Mouse (Mus musculus): Measurements from ENCODE around the gene Slamf6. TPM values are rescaled to one million over a fixed set of nuclear protein-coding genes. Genes with fewer than 3 reads are reported as not detected.

The Slamf6 gene
- polyA plus RNA-seq, 1 experiment from 2014 or later, result 0.36 TPM

DNA sequence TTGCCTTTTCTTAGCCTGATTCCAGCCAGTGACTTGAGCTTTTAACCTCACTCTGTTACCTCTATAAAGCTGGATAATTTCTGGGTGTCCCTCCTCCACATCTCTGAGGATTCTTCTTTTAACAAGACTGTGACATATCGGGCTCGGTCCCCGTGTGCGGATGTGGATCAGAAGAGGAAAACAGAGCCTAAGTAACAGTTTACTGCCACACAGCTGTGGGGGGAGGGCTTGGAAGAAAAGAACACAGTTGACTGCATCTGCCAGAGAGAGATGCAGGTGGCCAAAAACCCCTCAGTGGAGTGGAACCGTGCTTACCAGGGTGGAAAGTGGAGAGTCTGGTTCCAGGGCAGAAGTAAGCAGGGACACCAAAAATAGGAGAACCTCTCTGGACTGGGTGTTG, 1.9 kb downstream of the Slamf6 start:
- ATAC-seq (replicated peaks; ENCODE audit: low FRiP score, low read depth) (no peak; the same call in 1 of the 2 replicates), DNase-seq (ENCODE audit: low spot score) (peak; percentile 19)
- 43% methylated on average over 5 of the region's 5 CpGs for WGBS
- H3K27me3 ChIP-seq (ENCODE audit: insufficient read depth, low read length), result no peaks in the 10 kb centered on the region
- no peaks in the 10 kb centered on the region for H3K9me3 ChIP-seq (replicated peaks; ENCODE audit: low read length)
- H3K4me1 ChIP-seq (replicated peaks; ENCODE audit: insufficient read depth, low read length), result no peaks in the 10 kb centered on the region
- H3K4me2 ChIP-seq (ENCODE audit: low read length), result no peak overlapping the region
- H3K9ac ChIP-seq (ENCODE audit: low read depth, low read length), result no peak overlapping the region
- no peak overlapping the region for H3K27ac ChIP-seq
- no peak for TF ChIP-seq CTCF (IDR thresholded peaks at IDR 0.05; ENCODE audit: low read depth)
- H3K4me3 ChIP-seq (replicated peaks; ENCODE audit: low read depth, low read length), result no peak overlapping the region
- H3K36me3 ChIP-seq (ENCODE audit: insufficient read depth, low read length), result no peaks in the 10 kb centered on the region

DNA sequence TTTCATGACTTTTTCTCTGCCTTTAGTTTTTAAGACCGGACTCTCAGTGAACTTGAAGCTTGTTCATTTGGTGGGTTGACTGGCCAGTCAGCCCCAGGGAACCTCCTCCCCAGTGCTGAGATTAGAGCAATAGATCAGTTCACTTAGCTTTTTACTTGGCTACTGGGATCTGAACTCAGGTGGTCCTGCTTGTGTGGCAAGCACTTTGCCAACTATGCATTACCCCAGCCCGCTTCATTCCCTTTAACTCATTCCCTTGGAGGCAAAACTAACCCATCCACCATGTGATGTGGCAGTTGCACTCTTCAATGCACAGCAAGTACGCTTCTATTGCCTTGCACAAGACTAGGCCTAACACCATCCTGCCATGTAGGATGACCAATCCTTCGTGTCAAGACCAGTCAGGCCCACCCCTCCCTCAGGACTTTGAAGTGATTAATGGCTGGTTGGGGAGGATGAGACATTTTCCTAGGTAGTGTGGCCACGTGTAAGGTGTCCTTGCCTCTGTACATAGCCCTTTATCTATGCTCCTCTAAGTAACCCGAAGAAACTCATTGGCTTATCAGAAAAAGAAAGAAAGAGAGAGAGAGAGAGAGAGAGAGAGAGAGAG, 2.7 kb downstream of the Slamf6 start:
- Histone ChIP-seq H3K36me3 (ENCODE audit: insufficient read depth, low read length) (no peaks in the 10 kb centered on the region), H3K9me3 (replicated peaks; ENCODE audit: low read length) (no peaks in the 10 kb centered on the region), H3K4me2 (ENCODE audit: low read length) (no peak overlapping the region), H3K27me3 (ENCODE audit: insufficient read depth, low read length) (no peaks in the 10 kb centered on the region), H3K9ac (ENCODE audit: low read depth, low read length) (no peak overlapping the region), H3K4me3 (replicated peaks; ENCODE audit: low read depth, low read length) (no peak overlapping the region), H3K27ac (no peak overlapping the region), H3K4me1 (replicated peaks; ENCODE audit: insufficient read depth, low read length) (no peaks in the 10 kb centered on the region)
- no peak for DNase-seq (ENCODE audit: low spot score)
- TF ChIP-seq CTCF (IDR thresholded peaks at IDR 0.05; ENCODE audit: low read depth), result no peak
- ATAC-seq (replicated peaks; ENCODE audit: low FRiP score, low read depth), result no peak
- WGBS, result 74% methylated on average over 6 of the region's 6 CpGs

DNA sequence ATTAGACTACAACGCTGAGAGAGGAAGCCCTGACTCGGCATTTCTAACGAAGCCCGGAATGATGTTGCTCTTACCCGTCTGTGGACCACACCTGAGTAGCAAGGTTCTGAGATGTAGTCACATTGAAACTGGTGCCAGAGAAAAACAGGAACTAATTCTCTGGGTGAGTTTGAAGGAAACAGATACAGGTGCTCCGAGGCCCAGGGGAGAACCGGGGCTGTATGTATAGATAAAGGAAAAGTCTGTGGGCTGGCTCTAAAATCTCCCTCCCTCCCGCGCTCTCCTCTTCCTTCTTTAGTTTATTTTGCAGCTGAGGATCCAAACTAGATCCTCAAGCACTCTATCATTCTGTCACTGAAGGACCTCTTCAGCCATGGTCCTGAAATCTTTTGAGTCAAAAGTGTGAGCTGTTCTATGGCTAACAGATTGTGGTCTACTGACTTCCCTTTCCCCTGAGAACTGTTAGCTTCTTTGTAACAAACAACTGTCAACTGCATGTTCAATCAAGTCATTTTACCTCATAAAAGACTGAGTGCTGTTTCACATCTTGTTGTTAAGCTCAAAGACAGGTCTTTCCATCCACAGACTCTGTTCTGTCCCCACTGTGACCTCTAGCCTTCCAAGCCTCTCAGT, 3.8 kb downstream of the Slamf6 start:
- no peak overlapping the region for H3K4me3 ChIP-seq (replicated peaks; ENCODE audit: low read depth, low read length)
- H3K4me1 ChIP-seq (replicated peaks; ENCODE audit: insufficient read depth, low read length), result no peaks in the 10 kb centered on the region
- H3K4me2 ChIP-seq (ENCODE audit: low read length), result no peak overlapping the region
- ATAC-seq (replicated peaks; ENCODE audit: low FRiP score, low read depth) (no peak), DNase-seq (ENCODE audit: low spot score) (no peak)
- 63% methylated on average over 9 of the region's 9 CpGs for WGBS
- H3K27ac ChIP-seq, result no peak overlapping the region
- H3K9ac ChIP-seq (ENCODE audit: low read depth, low read length), result no peak overlapping the region
- no peak for TF ChIP-seq CTCF (IDR thresholded peaks at IDR 0.05; ENCODE audit: low read depth)
- no peaks in the 10 kb centered on the region for H3K27me3 ChIP-seq (ENCODE audit: insufficient read depth, low read length)
- H3K36me3 ChIP-seq (ENCODE audit: insufficient read depth, low read length), result no peaks in the 10 kb centered on the region
- H3K9me3 ChIP-seq (replicated peaks; ENCODE audit: low read length), result no peaks in the 10 kb centered on the region

- no peak for TF ChIP-seq CTCF (IDR thresholded peaks at IDR 0.05; ENCODE audit: low read depth)
- H3K36me3 ChIP-seq (ENCODE audit: insufficient read depth, low read length), result no peaks in the 10 kb centered on the region
- no peak overlapping the region for H3K9ac ChIP-seq (ENCODE audit: low read depth, low read length)
- no peaks in the 10 kb centered on the region for H3K9me3 ChIP-seq (replicated peaks; ENCODE audit: low read length)
- WGBS, result 71% methylated on average over 2 of the region's 2 CpGs
- no peaks in the 10 kb centered on the region for H3K27me3 ChIP-seq (ENCODE audit: insufficient read depth, low read length)
- no peak overlapping the region for H3K27ac ChIP-seq
- no peaks in the 10 kb centered on the region for H3K4me1 ChIP-seq (replicated peaks; ENCODE audit: insufficient read depth, low read length)
- H3K4me2 ChIP-seq (ENCODE audit: low read length), result no peak overlapping the region
- DNase-seq (ENCODE audit: low spot score) (no peak), ATAC-seq (replicated peaks; ENCODE audit: low FRiP score, low read depth) (no peak)
- H3K4me3 ChIP-seq (replicated peaks; ENCODE audit: low read depth, low read length), result no peak overlapping the region
Measured at GRCm38 (mm10) chr1:171921641-171922040, 4.3 kb downstream of the Slamf6 start.

DNA sequence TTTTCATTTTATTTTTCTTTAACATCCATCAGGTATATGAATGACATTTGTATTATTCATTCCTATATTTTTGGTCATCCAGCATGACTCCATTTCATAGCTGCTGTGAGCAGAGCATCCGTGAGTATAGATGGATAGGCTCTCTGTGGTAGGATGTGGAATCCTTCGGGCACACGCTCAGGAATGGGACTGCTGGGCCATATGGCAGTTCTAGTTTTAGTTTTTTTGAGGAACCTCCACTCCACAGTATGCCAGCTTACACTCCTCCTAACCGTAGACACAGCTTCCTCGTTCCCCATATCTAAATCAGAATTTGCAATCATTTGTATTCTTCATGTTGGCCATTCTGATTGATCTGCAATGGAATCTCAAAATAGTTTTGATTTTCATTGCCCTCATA, 5.5 kb downstream of the Slamf6 start:
- no peak for ATAC-seq (replicated peaks; ENCODE audit: low FRiP score, low read depth)
- WGBS, result 87% methylated on average over 5 of the region's 5 CpGs
- H3K9me3 ChIP-seq (replicated peaks; ENCODE audit: low read length), result no peaks in the 10 kb centered on the region
- H3K27me3 ChIP-seq (ENCODE audit: insufficient read depth, low read length), result no peaks in the 10 kb centered on the region
- no peak overlapping the region for H3K4me2 ChIP-seq (ENCODE audit: low read length)
- no peak overlapping the region for H3K4me3 ChIP-seq (replicated peaks; ENCODE audit: low read depth, low read length)
- no peak overlapping the region for H3K9ac ChIP-seq (ENCODE audit: low read depth, low read length)
- no peak overlapping the region for H3K27ac ChIP-seq
- no peaks in the 10 kb centered on the region for H3K4me1 ChIP-seq (replicated peaks; ENCODE audit: insufficient read depth, low read length)
- TF ChIP-seq CTCF (IDR thresholded peaks at IDR 0.05; ENCODE audit: low read depth), result no peak
- DNase-seq (ENCODE audit: low spot score), result no peak
- no peaks in the 10 kb centered on the region for H3K36me3 ChIP-seq (ENCODE audit: insufficient read depth, low read length)

DNA sequence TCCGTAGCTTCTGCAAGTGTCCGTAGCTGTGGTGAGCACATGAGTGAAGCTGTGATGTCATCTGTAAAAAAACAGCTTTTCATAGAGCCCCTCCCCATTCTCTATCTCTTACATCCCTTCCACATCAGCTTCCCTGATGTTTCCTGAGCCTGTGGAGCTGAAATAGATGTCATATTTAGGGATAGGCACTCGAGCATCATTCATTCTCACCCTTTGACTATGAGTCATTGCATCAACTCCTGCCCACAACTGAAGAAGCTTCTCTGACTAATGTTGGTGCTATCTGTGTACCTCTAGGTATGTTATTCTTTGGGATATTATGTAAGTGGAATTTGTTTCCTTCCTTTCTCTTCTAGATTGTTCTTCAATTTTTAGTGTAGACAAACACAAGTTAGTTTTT, 7.6 kb downstream of the Slamf6 start:
- no peak for TF ChIP-seq CTCF (IDR thresholded peaks at IDR 0.05; ENCODE audit: low read depth)
- H3K4me1 ChIP-seq (replicated peaks; ENCODE audit: insufficient read depth, low read length), result no peaks in the 10 kb centered on the region

More for the DNA sequence above, 7.6 kb downstream of the Slamf6 start:
- no peak for DNase-seq (ENCODE audit: low spot score)
- Histone ChIP-seq H3K36me3 (ENCODE audit: insufficient read depth, low read length) (no peaks in the 10 kb centered on the region), H3K4me3 (replicated peaks; ENCODE audit: low read depth, low read length) (no peak overlapping the region), H3K27ac (no peak overlapping the region), H3K9ac (ENCODE audit: low read depth, low read length) (no peak overlapping the region), H3K9me3 (replicated peaks; ENCODE audit: low read length) (no peaks in the 10 kb centered on the region), H3K27me3 (ENCODE audit: insufficient read depth, low read length) (no peaks in the 10 kb centered on the region), H3K4me2 (ENCODE audit: low read length) (no peak overlapping the region)
- WGBS, result 70% methylated on average over 3 of the region's 3 CpGs
- no peak for ATAC-seq (replicated peaks; ENCODE audit: low FRiP score, low read depth)
